Mouse (Mus musculus): ENCODE measurements around the gene Sec61a1.

Gene Sec61a1

GRCm38 (mm10) chr6:88515971-88516370, 2.7 kb downstream of the Sec61a1 start:
- DNase-seq: no peak

GRCm38 (mm10) chr6:88514546-88514945, 4.2 kb downstream of the Sec61a1 start:
- DNase-seq: no peak

- peak; percentile 0 for DNase-seq
Observed at GRCm38 (mm10) chr6:88513984-88514383, 4.7 kb downstream of the Sec61a1 start.

- DNase-seq: no peak
Observed at GRCm38 (mm10) chr6:88503044-88503443, 15.7 kb downstream of the Sec61a1 start.

GRCm38 (mm10) chr6:88502030-88502970, 16.4 kb downstream of the Sec61a1 start:
- DNase-seq: no peak

- DNase-seq: no peak
Observed at GRCm38 (mm10) chr6:88500405-88500767, 18.3 kb downstream of the Sec61a1 start.

- peak; percentile 92 for DNase-seq
Observed at GRCm38 (mm10) chr6:88499481-88500404, 19.0 kb downstream of the Sec61a1 start.

- DNase-seq: no peak
Observed at GRCm38 (mm10) chr6:88493712-88494111, 25.0 kb downstream of the Sec61a1 start.

- DNase-seq: peak; percentile 50
Observed at GRCm38 (mm10) chr6:88490629-88491354, 27.9 kb downstream of the Sec61a1 start.

GRCm38 (mm10) chr6:88489834-88490233, 28.9 kb downstream of the Sec61a1 start:
- DNase-seq: no peak

GRCm38 (mm10) chr6:88489026-88489425, 29.7 kb downstream of the Sec61a1 start:
- DNase-seq: no peak

- DNase-seq: peak; percentile 81
Observed at GRCm38 (mm10) chr6:88486893-88487292, 31.8 kb downstream of the Sec61a1 start.

GRCm38 (mm10) chr6:88485378-88485777, 33.3 kb downstream of the Sec61a1 start:
- no peak for DNase-seq

GRCm38 (mm10) chr6:88483913-88484312, 34.8 kb downstream of the Sec61a1 start:
- no peak for DNase-seq

- no peak for DNase-seq
Observed at GRCm38 (mm10) chr6:88483111-88483510, 35.6 kb downstream of the Sec61a1 start.

GRCm38 (mm10) chr6:88480421-88480820, 38.3 kb downstream of the Sec61a1 start:
- no peak for DNase-seq

GRCm38 (mm10) chr6:88469878-88470277, 48.8 kb downstream of the Sec61a1 start:
- no peak for DNase-seq

GRCm38 (mm10) chr6:88465181-88465920, 53.4 kb downstream of the Sec61a1 start, which contains the start of gene Ruvbl1:
TSS of gene Ruvbl1 (plus strand) at chr6:88465409.
- DNase-seq: peak; percentile 82

- DNase-seq: no peak
Observed at GRCm38 (mm10) chr6:88454545-88454944, 64.2 kb downstream of the Sec61a1 start.
